Mouse (Mus musculus) spleen, adult 2 months (tissue): Measurements from ENCODE around the gene Yif1a.

Source experiments
- CTCF ChIP-seq: fragments of 200-500 bp; IDR thresholded peaks from 2 replicates; pipeline ENCODE4 v1.5.1; 2011; ENCODE audit warnings: mild to moderate bottlenecking, inconsistent platforms; ENCODE audit not compliant: insufficient read depth, insufficient read length, insufficient replicate concordance; ENCODE audit errors: extremely low read depth
- POLR2A ChIP-seq: fragments of 200-500 bp; IDR thresholded peaks from 2 replicates; pipeline ENCODE4 v1.6.1; 2011; ENCODE audit warnings: low read depth, low read length, inconsistent platforms

GRCm38 (mm10) chr19:5062446-5062845 lies 25.9 kb upstream of the Yif1a start:
- no peak for TF ChIP-seq CTCF
- no peak for TF ChIP-seq POLR2A
